Mouse (Mus musculus) myocyte (in vitro differentiated cells): ENCODE results near the gene P2ry4. TPM values are rescaled to one million over a fixed set of nuclear protein-coding genes. Genes with fewer than 3 reads are reported as not detected.

Source experiments
- H3K27me3 ChIP-seq: one replicate; pipeline ENCODE4 v1.6.1; 2011; ENCODE audit not compliant: control insufficient read depth, insufficient read depth, insufficient read length
- H3K36me3 ChIP-seq: one replicate; pipeline ENCODE4 v1.6.1; 2011; ENCODE audit not compliant: control insufficient read depth, insufficient read depth
- H3K4me2 ChIP-seq: one replicate; pipeline ENCODE4 v1.6.1; 2011; ENCODE audit warnings: low read depth, control low read depth
- H3K4me3 ChIP-seq: one replicate; pipeline ENCODE4 v1.5.1; 2011; ENCODE audit warnings: mild to moderate bottlenecking, control low read depth, moderate library complexity
- H3K79me2 ChIP-seq: one replicate; pipeline ENCODE4 v1.6.1; 2011; ENCODE audit not compliant: control insufficient read depth, insufficient read depth
- H3ac ChIP-seq: one replicate; pipeline ENCODE4 v1.6.1; 2011; ENCODE audit not compliant: control insufficient read depth, insufficient read length
- CEBPB ChIP-seq: IDR thresholded peaks from 2 replicates; pipeline ENCODE4 v1.6.1; 2011; ENCODE audit warnings: mild to moderate bottlenecking, moderate library complexity; ENCODE audit not compliant: poor library complexity, insufficient read depth, severe bottlenecking
- E2F4 ChIP-seq: IDR thresholded peaks from one replicate; pipeline ENCODE4 v1.6.1; 2011; ENCODE audit warnings: mild to moderate bottlenecking, control low read depth, moderate library complexity; ENCODE audit not compliant: insufficient read depth
- MAX ChIP-seq: IDR thresholded peaks from one replicate; pipeline ENCODE4 v1.6.1; 2011; ENCODE audit warnings: low read depth, mild to moderate bottlenecking, control low read depth
- MYOD1 ChIP-seq, 3 experiments: IDR thresholded peaks; one replicate each; pipeline ENCODE4 v1.6.1; 2011; ENCODE audit warnings: control low read depth in 2 of 3, low read depth in 2 of 3, mild to moderate bottlenecking in 2 of 3, moderate library complexity in 1 of 3; ENCODE audit not compliant: insufficient read length in 2 of 3, control insufficient read depth in 1 of 3
- MYOG ChIP-seq, 3 experiments: IDR thresholded peaks; one replicate each; pipeline ENCODE4 v1.6.1; 2011; ENCODE audit warnings: control low read depth in 2 of 3, low read depth in 2 of 3, mild to moderate bottlenecking in 2 of 3; ENCODE audit not compliant: insufficient read length in 2 of 3, control insufficient read depth in 1 of 3, insufficient read depth in 1 of 3
- POLR2A ChIP-seq: IDR thresholded peaks from one replicate; pipeline ENCODE4 v1.6.1; 2011; ENCODE audit warnings: low read depth, mild to moderate bottlenecking, control low read depth, moderate library complexity; ENCODE audit not compliant: insufficient read length
- POLR2AphosphoS2 ChIP-seq: IDR thresholded peaks from one replicate; pipeline ENCODE4 v1.6.1; 2011; ENCODE audit warnings: low read depth, control low read depth; ENCODE audit not compliant: insufficient read length
- REST ChIP-seq: IDR thresholded peaks from one replicate; pipeline ENCODE4 v1.6.1; 2011; ENCODE audit warnings: mild to moderate bottlenecking, control low read depth, moderate library complexity; ENCODE audit not compliant: insufficient read depth, insufficient read length
- SRF ChIP-seq: IDR thresholded peaks from one replicate; pipeline ENCODE4 v1.6.1; 2011; ENCODE audit warnings: low read depth; ENCODE audit not compliant: control insufficient read depth, insufficient read length
- TCF12 ChIP-seq: IDR thresholded peaks from one replicate; pipeline ENCODE4 v1.6.1; 2011; ENCODE audit warnings: mild to moderate bottlenecking, control low read depth; ENCODE audit not compliant: poor library complexity, insufficient read depth, severe bottlenecking
- TCF3 ChIP-seq: IDR thresholded peaks from one replicate; pipeline ENCODE4 v1.6.1; 2011; ENCODE audit warnings: low read depth, control low read depth; ENCODE audit not compliant: insufficient read length
- USF1 ChIP-seq: IDR thresholded peaks from one replicate; pipeline ENCODE4 v1.6.1; 2011; ENCODE audit warnings: low read depth, mild to moderate bottlenecking, control low read depth, moderate library complexity
- polyA plus RNA-seq: library from polyadenylated mRNA; unstranded; fragments of >200 nt; fragmentation: generic; extraction: Trizol; gene quantifications from one replicate; pipeline ENCODE4 v1.2.1, GENCODE M21; 2012; ENCODE audit warnings: missing spikeins

The P2ry4 gene
- polyA plus RNA-seq, 1 experiment: not detected

DNA sequence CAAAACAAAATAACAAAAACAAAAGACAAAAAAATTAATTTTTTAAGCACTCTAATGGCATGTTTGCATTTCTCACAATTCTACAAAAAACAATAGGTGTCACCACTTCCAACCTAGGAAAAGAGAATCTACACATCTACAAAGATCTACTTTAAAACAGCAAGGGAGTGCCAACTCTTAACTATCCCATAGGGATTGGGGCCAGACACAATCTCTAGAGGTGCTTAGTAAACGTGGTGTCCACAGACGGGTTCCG lies 30.8 kb upstream of the P2ry4 start, which contains the start of gene Kif4:
Gene Kif4 (plus strand): TSS at position 192 of the 256 bp plus-strand sequence.
- peak within 1 kb of the TSS; percentile 70 for H3K4me3 ChIP-seq
- H3K36me3 ChIP-seq: no peaks in the 10 kb centered on the region
- no peak for TF ChIP-seq POLR2AphosphoS2
- TF ChIP-seq MAX: no peak
- TF ChIP-seq MYOG (IDR thresholded peaks at IDR 0.05; ENCODE audit: control insufficient read depth in 1 of 3, insufficient read depth in 1 of 3, insufficient read length in 2 of 3, low read depth in 2 of 3): no peak
- TF ChIP-seq MYOD1 (IDR thresholded peaks at IDR 0.05; ENCODE audit: control insufficient read depth in 1 of 3, insufficient read length in 2 of 3, low read depth in 2 of 3): no peak
- no peak for TF ChIP-seq TCF12
- no peak for TF ChIP-seq E2F4
- no peak for TF ChIP-seq USF1
- H3K79me2 ChIP-seq: peaks cover 43% of the 10 kb centered on the region
- H3ac ChIP-seq: peak within 1 kb of the TSS; percentile 70
- peak within 1 kb of the TSS; percentile 56 for H3K4me2 ChIP-seq
- H3K27me3 ChIP-seq: no peaks in the 10 kb centered on the region

DNA sequence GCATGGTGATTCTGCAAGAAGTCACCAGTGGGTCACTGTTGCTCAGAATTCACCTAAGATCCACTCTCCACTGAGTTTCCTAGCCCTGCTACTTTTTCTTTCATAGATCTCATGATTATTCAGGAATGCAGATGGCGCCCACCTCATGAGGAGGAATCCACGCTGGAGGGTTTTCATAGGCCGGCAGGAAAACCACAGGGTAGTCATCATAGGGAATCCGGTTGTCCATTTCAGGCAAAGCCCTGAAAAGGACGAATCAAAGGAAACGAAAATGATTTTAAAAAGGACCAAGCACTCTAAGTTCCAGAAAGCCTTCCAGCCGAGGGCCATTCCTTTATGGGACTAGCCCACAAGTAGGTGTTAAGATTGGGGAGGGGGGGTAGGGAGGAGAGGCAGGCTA lies 30.5 kb upstream of the P2ry4 start:
- Histone ChIP-seq H3K79me2 (peaks cover 43% of the 10 kb centered on the region), H3K27me3 (no peaks in the 10 kb centered on the region), H3K4me3 (peak overlapping the region; percentile 70), H3K4me2 (peak overlapping the region; percentile 56), H3ac (peak overlapping the region; percentile 70), H3K36me3 (no peaks in the 10 kb centered on the region)
- no peak for TF ChIP-seq USF1
- no peak for TF ChIP-seq MAX
- TF ChIP-seq E2F4: no peak
- TF ChIP-seq TCF3: no peak
- TF ChIP-seq SRF: no peak
- no peak for TF ChIP-seq MYOD1 (IDR thresholded peaks at IDR 0.05; ENCODE audit: control insufficient read depth in 1 of 3, insufficient read length in 2 of 3, low read depth in 2 of 3)
- TF ChIP-seq REST: no peak
- no peak for TF ChIP-seq POLR2AphosphoS2
- no peak for TF ChIP-seq POLR2A
- no peak for TF ChIP-seq MYOG (IDR thresholded peaks at IDR 0.05; ENCODE audit: control insufficient read depth in 1 of 3, insufficient read depth in 1 of 3, insufficient read length in 2 of 3, low read depth in 2 of 3)
- no peak for TF ChIP-seq TCF12
- no peak for TF ChIP-seq CEBPB

DNA sequence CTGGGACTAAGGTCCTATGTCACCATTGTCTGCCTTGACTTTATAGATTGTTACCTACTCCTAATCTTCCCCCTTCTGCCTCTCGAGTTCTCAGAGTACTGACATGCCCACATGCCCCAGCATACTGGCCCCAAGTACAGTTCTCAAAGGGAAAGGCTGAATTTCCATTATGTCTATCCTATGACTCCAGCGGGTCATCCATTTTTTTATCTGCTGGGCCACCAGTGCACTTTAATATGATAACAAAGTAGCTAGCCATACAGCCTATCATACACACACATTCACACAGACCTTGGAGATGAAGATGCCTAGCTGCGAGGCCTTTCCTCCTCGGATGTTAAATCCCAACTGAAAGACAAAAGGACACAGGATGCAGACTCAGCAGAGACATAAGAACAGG lies 29.6 kb upstream of the P2ry4 start:
- peak overlapping the region; percentile 56 for H3K4me2 ChIP-seq
- no peak overlapping the region for H3ac ChIP-seq
- peaks cover 34% of the 10 kb centered on the region for H3K79me2 ChIP-seq
- no peak for TF ChIP-seq POLR2AphosphoS2
- no peak for TF ChIP-seq E2F4
- no peak for TF ChIP-seq TCF3
- no peak for TF ChIP-seq MAX
- TF ChIP-seq CEBPB: no peak
- H3K36me3 ChIP-seq: no peaks in the 10 kb centered on the region
- peak overlapping the region; percentile 70 for H3K4me3 ChIP-seq
- H3K27me3 ChIP-seq: no peaks in the 10 kb centered on the region

DNA sequence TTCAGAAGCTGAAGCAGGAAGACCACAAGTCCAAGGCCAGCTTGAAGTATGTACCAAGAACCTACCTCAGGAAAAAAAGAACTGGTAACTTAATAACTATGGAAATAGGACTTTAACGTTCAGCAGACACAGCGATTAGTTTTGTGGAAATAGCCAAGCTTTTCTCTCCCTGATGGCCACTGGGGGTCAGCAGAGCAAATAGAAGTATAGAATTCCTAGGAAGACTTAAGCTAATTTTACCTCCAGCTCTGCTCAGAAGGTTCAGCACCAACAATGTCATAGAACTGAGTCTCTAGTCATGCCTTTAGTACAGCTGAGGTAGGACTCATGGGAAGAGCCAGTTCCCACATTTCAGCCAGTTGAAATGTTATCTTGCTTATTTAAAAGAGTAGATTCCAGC lies 26.7 kb upstream of the P2ry4 start:
- H3K36me3 ChIP-seq: no peaks in the 10 kb centered on the region
- H3K4me2 ChIP-seq: no peak overlapping the region
- H3K79me2 ChIP-seq: peaks cover 6% of the 10 kb centered on the region
- H3ac ChIP-seq: no peak overlapping the region
- H3K4me3 ChIP-seq: no peak overlapping the region
- no peaks in the 10 kb centered on the region for H3K27me3 ChIP-seq
- TF ChIP-seq MYOD1 (IDR thresholded peaks at IDR 0.05; ENCODE audit: control insufficient read depth in 1 of 3, insufficient read length in 2 of 3, low read depth in 2 of 3) (no peak), MYOG (IDR thresholded peaks at IDR 0.05; ENCODE audit: control insufficient read depth in 1 of 3, insufficient read depth in 1 of 3, insufficient read length in 2 of 3, low read depth in 2 of 3) (no peak), CEBPB (no peak), TCF12 (no peak), POLR2A (no peak), USF1 (no peak), TCF3 (no peak)

DNA sequence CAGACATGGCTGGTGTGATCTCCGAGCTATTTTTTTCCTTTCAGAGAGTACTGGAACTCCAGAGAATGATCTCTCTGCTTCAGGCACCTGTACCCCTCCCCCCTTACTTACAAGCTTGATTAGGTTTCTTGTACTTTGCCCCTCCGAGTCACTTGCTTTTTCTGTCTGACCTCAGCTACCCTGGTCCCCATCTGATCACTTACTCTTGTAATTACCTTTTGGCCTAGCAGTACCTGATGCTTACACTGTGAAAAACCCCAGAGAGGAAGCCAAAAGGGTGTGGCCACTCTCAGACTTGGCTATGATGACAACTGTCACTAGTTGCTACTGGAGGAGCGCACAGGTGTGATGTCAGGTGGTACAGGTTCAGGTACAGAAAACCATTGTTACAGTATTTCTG lies 23.8 kb upstream of the P2ry4 start:
- no peak for TF ChIP-seq POLR2AphosphoS2
- TF ChIP-seq MYOG (IDR thresholded peaks at IDR 0.05; ENCODE audit: control insufficient read depth in 1 of 3, insufficient read depth in 1 of 3, insufficient read length in 2 of 3, low read depth in 2 of 3): no peak
- no peak for TF ChIP-seq MAX
- no peak for TF ChIP-seq USF1
- TF ChIP-seq TCF12: no peak
- TF ChIP-seq TCF3: no peak
- no peak for TF ChIP-seq E2F4
- TF ChIP-seq MYOD1 (IDR thresholded peaks at IDR 0.05; ENCODE audit: control insufficient read depth in 1 of 3, insufficient read length in 2 of 3, low read depth in 2 of 3): no peak
- no peak for TF ChIP-seq REST
- TF ChIP-seq CEBPB: no peak
- no peak for TF ChIP-seq SRF
- H3ac ChIP-seq: no peak overlapping the region

More for the DNA sequence above, 23.8 kb upstream of the P2ry4 start:
- H3K36me3 ChIP-seq: no peaks in the 10 kb centered on the region
- no peaks in the 10 kb centered on the region for H3K27me3 ChIP-seq
- H3K79me2 ChIP-seq: no peaks in the 10 kb centered on the region
- H3K4me3 ChIP-seq: no peak overlapping the region
- no peak overlapping the region for H3K4me2 ChIP-seq
